Mouse (Mus musculus): ENCODE results near the gene Cmah. TPM values are rescaled to one million over a fixed set of nuclear protein-coding genes. Genes with fewer than 3 reads are reported as not detected.

Cmah gene
- polyA plus RNA-seq, 1 experiment from 2014 or later = 0.30 TPM

Other genes with a start within 250 kb of the Cmah start
- 6.3 and 7.5 TPM in 2 replicates for gene Carmil1, start 46.6 kb upstream of the Cmah start, polyA plus RNA-seq (2014; fragmentation: Nextera tagmentation; extraction: Ambion mirVana)

Measured in heart, embryonic 14.5 days (tissue).